Mouse (Mus musculus) liver, postnatal 0 days (tissue): ENCODE measurements around the gene Actn4.

Experiments
- CTCF ChIP-seq: sonication (generic); IDR thresholded peaks from 2 replicates; pipeline ENCODE4 v1.5.1; 2016; ENCODE audit warnings: antibody characterized with exemption, low read depth
- EP300 ChIP-seq: IDR thresholded peaks from 2 replicates; pipeline ENCODE4 v1.6.1; 2016; ENCODE audit warnings: antibody characterized with exemption, low read depth, mild to moderate bottlenecking

DNA sequence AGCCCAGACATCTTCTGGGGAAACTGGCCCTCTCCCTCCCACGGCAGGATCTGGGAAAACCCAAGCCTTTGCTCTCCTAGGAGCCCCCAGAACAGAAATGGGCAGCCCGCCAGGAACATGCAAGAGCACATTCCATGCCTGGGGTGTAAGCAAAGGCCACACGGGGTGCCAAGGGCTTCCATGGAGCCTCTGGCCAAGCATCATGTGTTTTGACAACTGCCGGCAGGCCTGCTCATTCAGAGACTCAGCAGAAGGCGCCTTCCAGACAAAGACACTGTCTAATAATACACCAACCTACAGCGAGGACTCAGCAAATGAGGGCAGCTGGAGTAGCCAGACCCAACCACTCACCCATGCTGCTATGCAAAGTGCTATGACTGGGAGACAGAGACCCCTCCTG is 42.3 kb downstream of the Actn4 start:
- TF ChIP-seq CTCF (no peak), EP300 (no peak; the same call in 1 of the 2 replicates)
